Mouse (Mus musculus): ENCODE results near the gene D630039A03Rik. TPM values are rescaled to one million over a fixed set of nuclear protein-coding genes. Genes with fewer than 3 reads are reported as not detected.

Gene D630039A03Rik
- polyA plus RNA-seq (2014; fragmentation: Illumina TruSeq; extraction: RNeasy Lipid Tissue Mini Kit (QIAGEN cat#74804); ENCODE audit: low read depth, low replicate concordance), result 16.8 TPM

DNA sequence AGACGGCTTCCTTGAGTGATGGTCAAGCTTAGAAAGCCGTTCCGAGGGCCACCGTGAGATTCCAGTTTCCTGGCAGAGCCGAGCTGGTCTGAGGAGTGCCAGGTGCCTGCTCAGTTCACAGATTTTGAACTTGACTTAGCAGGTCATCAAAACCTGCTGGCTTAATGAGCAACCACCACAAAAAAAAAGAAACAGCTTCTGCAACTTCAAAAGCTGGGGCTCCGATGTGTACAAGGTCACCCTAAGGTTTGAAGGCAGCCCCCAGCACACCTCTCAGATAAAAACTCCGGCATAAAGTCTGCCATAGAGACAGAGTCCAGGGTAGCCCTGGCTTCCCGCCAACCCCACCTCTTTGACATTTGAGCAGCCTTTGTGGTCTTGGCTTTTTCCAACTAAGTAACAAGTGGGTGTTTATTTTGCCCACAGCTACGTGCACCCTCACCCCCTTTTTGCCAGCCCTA lies at the start of gene D630039A03Rik:
TSS of gene D630039A03Rik (minus strand) at position 97 of the 461 bp plus-strand sequence.

DNA sequence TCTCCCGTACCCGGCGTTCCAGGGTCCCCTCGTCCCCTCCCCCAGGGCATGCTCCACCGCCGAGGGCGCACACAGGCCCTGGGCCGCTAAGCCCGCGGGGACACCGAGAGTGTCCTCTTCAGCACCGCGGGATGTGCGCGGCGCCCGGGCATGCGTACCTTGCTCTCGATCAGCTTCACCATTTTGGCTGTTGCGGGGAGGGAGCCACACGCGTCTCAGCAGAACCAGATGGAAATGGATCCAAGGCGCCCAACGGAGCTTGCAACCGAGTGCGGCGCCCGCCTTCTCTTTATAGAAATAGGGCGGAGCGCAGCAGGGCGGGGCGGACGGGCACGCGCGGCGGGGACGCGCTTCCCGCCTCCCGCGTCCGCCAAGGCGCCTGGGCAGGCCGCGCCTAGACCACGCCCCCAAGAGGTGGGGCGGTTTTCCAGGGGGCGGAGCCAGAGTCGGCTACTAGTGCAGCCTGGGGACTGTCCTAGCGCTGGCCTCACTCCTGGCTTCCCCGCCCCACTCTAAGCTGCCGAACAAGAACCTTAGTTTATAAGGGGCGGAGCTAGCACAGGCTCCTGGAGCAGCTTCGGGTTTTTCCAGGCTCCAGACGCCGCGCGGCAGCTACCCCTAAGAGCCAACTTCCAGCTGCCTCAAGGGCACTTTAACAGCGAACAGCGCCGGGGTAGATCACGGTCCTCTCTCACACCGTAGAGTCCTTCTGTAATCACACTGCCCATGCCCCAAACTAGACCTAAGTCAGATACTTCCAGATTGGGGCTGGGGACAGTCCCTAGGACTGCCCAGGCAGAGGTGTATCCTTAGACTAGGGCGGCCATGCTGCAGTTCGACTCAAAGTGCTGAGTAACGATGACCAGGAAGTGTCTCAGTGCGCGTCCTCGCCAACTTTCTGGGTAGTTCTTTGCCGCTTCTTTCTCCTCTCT lies 40.2 kb upstream of the D630039A03Rik start, which contains the start of gene Txn1:
TSS of gene Txn1 (minus strand) at position 383 of the 932 bp plus-strand sequence.

Other genes starting within 250 kb of the D630039A03Rik start
- 97.8 TPM for gene Akap2, start 198.6 kb downstream of the D630039A03Rik start, polyA plus RNA-seq (2014; fragmentation: Illumina TruSeq; extraction: RNeasy Lipid Tissue Mini Kit (QIAGEN cat#74804); ENCODE audit: low read depth, low replicate concordance)
- 530 TPM for gene Txn1, start 40.1 kb upstream of the D630039A03Rik start, polyA plus RNA-seq (2014; fragmentation: Illumina TruSeq; extraction: RNeasy Lipid Tissue Mini Kit (QIAGEN cat#74804); ENCODE audit: low read depth, low replicate concordance)
- not detected for gene Txndc8, start 92.8 kb upstream of the D630039A03Rik start, polyA plus RNA-seq (2014; fragmentation: Illumina TruSeq; extraction: RNeasy Lipid Tissue Mini Kit (QIAGEN cat#74804); ENCODE audit: low read depth, low replicate concordance)

Data from kidney, adult 10 weeks (tissue).